Mouse (Mus musculus) lung, postnatal 0 days (tissue): ENCODE data around the gene Slc26a1. TPM values are rescaled to one million over a fixed set of nuclear protein-coding genes. Genes with fewer than 3 reads are reported as not detected.

ENCODE experiments used
- ATAC-seq: fragments of 200-750 bp; cut with Nextera tagmentation; 2 replicates; pipeline ENCODE4 v1.8.0; 2017; ENCODE audit warnings: moderate library complexity
- DNase-seq: peaks from one replicate; pipeline ENCODE4 v3.0.0-alpha.2; 2016; ENCODE audit warnings: low spot score
- H3K27ac ChIP-seq: fragments of 300-500 bp; sonication (generic); 2 replicates; pipeline ENCODE4 v1.5.1; 2014; ENCODE audit warnings: antibody characterized with exemption, mild to moderate bottlenecking, low read length, mixed read lengths
- H3K27me3 ChIP-seq: fragments of 300-500 bp; sonication (generic); replicated peaks from 2 replicates; pipeline ENCODE4 v1.6.1; 2014; ENCODE audit warnings: low read length, mixed read lengths; ENCODE audit not compliant: insufficient read depth
- H3K36me3 ChIP-seq: fragments of 300-500 bp; sonication (generic); 2 replicates; pipeline ENCODE4 v1.6.1; 2014; ENCODE audit warnings: low read length, mixed read lengths; ENCODE audit not compliant: insufficient read depth
- H3K4me1 ChIP-seq: fragments of 300-500 bp; sonication (generic); 2 replicates; pipeline ENCODE4 v1.6.1; 2014; ENCODE audit warnings: antibody characterized with exemption, low read depth, low read length, mixed read lengths; ENCODE audit not compliant: insufficient read depth
- H3K4me2 ChIP-seq: fragments of 300-500 bp; sonication (generic); replicated peaks from 2 replicates; pipeline ENCODE4 v1.6.1; 2014; ENCODE audit warnings: low read depth, mild to moderate bottlenecking, low read length, moderate library complexity, mixed read lengths
- H3K4me3 ChIP-seq: fragments of 300-500 bp; sonication (generic); 2 replicates; pipeline ENCODE4 v1.5.1; 2014; ENCODE audit warnings: low read depth, low read length
- H3K9ac ChIP-seq: fragments of 300-500 bp; sonication (generic); replicated peaks from 2 replicates; pipeline ENCODE4 v1.6.1; 2014; ENCODE audit warnings: low read depth, mild to moderate bottlenecking
- H3K9me3 ChIP-seq: fragments of 300-500 bp; sonication (generic); 2 replicates; pipeline ENCODE4 v1.6.1; 2016; ENCODE audit warnings: low read length, mixed read lengths
- CTCF ChIP-seq: IDR thresholded peaks from 2 replicates; pipeline ENCODE4 v1.5.1; 2016; ENCODE audit warnings: antibody characterized with exemption, mild to moderate bottlenecking
- EP300 ChIP-seq: IDR thresholded peaks from 2 replicates; pipeline ENCODE4 v1.6.1; 2016; ENCODE audit warnings: antibody characterized with exemption, mild to moderate bottlenecking, control low read depth
- WGBS: fragments of 180-500 bp; shearing (Covaris S2); extraction: QIAGEN DNeasy Blood & Tissue Kit; methylation state at CpG from one replicate; pipeline ENCODE4 v1.1.7; 2014; 5-methylcytosine and 5-hydroxymethylcytosine counted together
- polyA plus RNA-seq: library from polyadenylated mRNA; unstranded; fragments of >200 nt; fragmentation: Nextera tagmentation; extraction: Ambion mirVana; gene quantifications from 2 replicates; pipeline ENCODE4 v1.2.1, GENCODE M21; 2015

Slc26a1 gene
- polyA plus RNA-seq, 1 experiment from 2014 or later, result 0.19 TPM

- no peaks in the 10 kb centered on the region for H3K27me3 ChIP-seq
- WGBS, result under 1% methylated on average over 40 of the region's 43 CpGs
- no peaks in the 10 kb centered on the region; the same call in 1 of the 2 replicates for H3K4me1 ChIP-seq
- H3K9me3 ChIP-seq, result no peaks in the 10 kb centered on the region
- no peak for TF ChIP-seq EP300
- TF ChIP-seq CTCF, result no peak; the same call in 1 of the 2 replicates
- no peaks in the 10 kb centered on the region for H3K36me3 ChIP-seq
- H3K4me2 ChIP-seq, result peak overlapping the region; percentile 98
- H3K27ac ChIP-seq, result 0 out of 2 replicates have a peak overlapping the region, but pooled peaks have one; percentile 47
- H3K9ac ChIP-seq, result peak overlapping the region; percentile 53; the same call in 1 of the 2 replicates
- H3K4me3 ChIP-seq, result peak overlapping the region; percentile 89
- DNase-seq (peak; percentile 97), ATAC-seq (peak; percentile 97)
These were observed 18.5 kb upstream of the Slc26a1 start for GRCm38 (mm10) chr5:108693872-108694288.

- H3K27ac ChIP-seq, result no peak within 1 kb of the TSS
- H3K9ac ChIP-seq, result no peak within 1 kb of the TSS; the same call in 1 of the 2 replicates
- H3K4me3 ChIP-seq, result peak within 1 kb of the TSS; percentile 25
- peak within 1 kb of the TSS; percentile 98 for H3K4me2 ChIP-seq
- no peaks in the 10 kb centered on the region for H3K27me3 ChIP-seq
- TF ChIP-seq CTCF (peak; percentile 70), EP300 (no peak)
- no peaks in the 10 kb centered on the region for H3K36me3 ChIP-seq
- DNase-seq (peak; percentile 77), ATAC-seq (peak; percentile 32)
- WGBS, result 0% methylated on average over 16 of the region's 18 CpGs
- no peaks in the 10 kb centered on the region for H3K9me3 ChIP-seq
- H3K4me1 ChIP-seq, result no peaks in the 10 kb centered on the region; the same call in 1 of the 2 replicates
These were observed 16.9 kb upstream of the Slc26a1 start, which contains the start of gene Fgfrl1 for GRCm38 (mm10) chr5:108692271-108692670. Gene Fgfrl1, plus strand, starts transcription at chr5:108692382.

- no peaks in the 10 kb centered on the region for H3K27me3 ChIP-seq
- 62% methylated on average over 4 of the region's 4 CpGs for WGBS
- no peak overlapping the region for H3K4me3 ChIP-seq
- H3K9me3 ChIP-seq, result no peaks in the 10 kb centered on the region
- TF ChIP-seq CTCF (peak; percentile 41), EP300 (no peak)
- DNase-seq (peak; percentile 23), ATAC-seq (no peak)
- no peak overlapping the region for H3K4me2 ChIP-seq
- no peak overlapping the region for H3K9ac ChIP-seq
- no peaks in the 10 kb centered on the region for H3K36me3 ChIP-seq
- no peaks in the 10 kb centered on the region; the same call in 1 of the 2 replicates for H3K4me1 ChIP-seq
- H3K27ac ChIP-seq, result no peak overlapping the region
These were observed 15.8 kb upstream of the Slc26a1 start for GRCm38 (mm10) chr5:108691152-108691551.

- H3K27ac ChIP-seq, result no peak overlapping the region
- no peaks in the 10 kb centered on the region for H3K9me3 ChIP-seq
- WGBS, result 75% methylated on average over 5 of the region's 5 CpGs
- no peak overlapping the region for H3K4me2 ChIP-seq
- no peaks in the 10 kb centered on the region for H3K27me3 ChIP-seq
- TF ChIP-seq CTCF (no peak), EP300 (no peak)
- no peaks in the 10 kb centered on the region for H3K4me1 ChIP-seq
- H3K4me3 ChIP-seq, result no peak overlapping the region
- ATAC-seq (no peak), DNase-seq (no peak)
- H3K36me3 ChIP-seq, result no peaks in the 10 kb centered on the region
- no peak overlapping the region for H3K9ac ChIP-seq
These were observed 13.7 kb upstream of the Slc26a1 start for GRCm38 (mm10) chr5:108689091-108689490.

- no peaks in the 10 kb centered on the region for H3K9me3 ChIP-seq
- WGBS, result 90% methylated on average over 6 of the region's 6 CpGs
- no peaks in the 10 kb centered on the region for H3K27me3 ChIP-seq
- no peak overlapping the region for H3K9ac ChIP-seq
- no peak for DNase-seq
- no peak overlapping the region for H3K4me3 ChIP-seq
- no peak overlapping the region for H3K4me2 ChIP-seq
- TF ChIP-seq EP300, result no peak
- TF ChIP-seq CTCF, result no peak
- no peaks in the 10 kb centered on the region for H3K36me3 ChIP-seq
- no peak overlapping the region for H3K27ac ChIP-seq
- H3K4me1 ChIP-seq, result peaks cover 9% of the 10 kb centered on the region; the same call in 1 of the 2 replicates
- no peak for ATAC-seq
These were observed 5.5 kb upstream of the Slc26a1 start for GRCm38 (mm10) chr5:108680871-108681270.

- ATAC-seq, result no peak
- 40% methylated on average over 3 of the region's 3 CpGs for WGBS
- peaks cover 9% of the 10 kb centered on the region; the same call in 1 of the 2 replicates for H3K4me1 ChIP-seq
- H3K9ac ChIP-seq, result no peak overlapping the region
- no peaks in the 10 kb centered on the region for H3K9me3 ChIP-seq
- no peak overlapping the region for H3K4me2 ChIP-seq
- TF ChIP-seq CTCF (peak; percentile 61), EP300 (no peak)
- H3K27ac ChIP-seq, result no peak overlapping the region
- no peaks in the 10 kb centered on the region for H3K27me3 ChIP-seq
- DNase-seq, result no peak
- no peaks in the 10 kb centered on the region for H3K36me3 ChIP-seq
- no peak overlapping the region for H3K4me3 ChIP-seq
These were observed 4.5 kb upstream of the Slc26a1 start for GRCm38 (mm10) chr5:108679909-108680308.
